Mouse (Mus musculus): ENCODE results near the gene Gm9736. TPM values are rescaled to one million over a fixed set of nuclear protein-coding genes. Genes with fewer than 3 reads are reported as not detected.
"Not testable (repeated sequence)": the region's sequence is repeated elsewhere in the genome, so short reads cannot be mapped to it uniquely, and the experiment has no call there.

Gm9736 gene
- not detected in 2 replicates for polyA plus RNA-seq (2012)

DNA sequence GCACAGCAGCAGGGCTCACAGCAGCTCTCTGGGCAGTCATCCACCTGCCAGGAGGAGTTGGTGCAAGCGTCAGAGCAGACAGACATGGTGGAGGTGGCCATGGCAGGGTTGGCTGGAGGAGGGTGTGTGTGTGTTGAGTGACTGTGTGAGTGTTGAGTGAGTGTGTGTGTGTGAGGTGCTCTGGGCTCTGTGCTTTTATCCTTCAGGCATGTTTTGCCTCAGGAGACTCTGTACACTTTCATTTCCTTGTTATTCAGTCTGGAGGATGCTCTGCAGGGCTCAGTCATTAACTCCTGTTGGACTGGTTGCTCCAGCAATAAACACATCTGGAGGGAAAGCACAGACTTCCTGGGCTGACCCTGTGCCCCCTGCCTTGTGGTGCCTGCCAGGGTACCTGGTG lies at the start of gene Gm9736:
Gene Gm9736 (minus strand): TSS at position 101 of the 400 bp plus-strand sequence.
- not testable (repeated sequence) for TF ChIP-seq GATA1 (IDR thresholded peaks at IDR 0.05; ENCODE audit: low read length)

GRCm38 (mm10) chr10:77798921-77799508 lies 47.9 kb upstream of the Gm9736 start, which contains the start of gene Gm19668:
TSS of gene Gm19668 (minus strand) at chr10:77799133.
- no peak for TF ChIP-seq GATA1 (IDR thresholded peaks at IDR 0.05; ENCODE audit: low read length)

- TF ChIP-seq GATA1 (IDR thresholded peaks at IDR 0.05; ENCODE audit: low read length), result no peak
Measured at GRCm38 (mm10) chr10:77797677-77798076, 46.5 kb upstream of the Gm9736 start.

- no peak for TF ChIP-seq GATA1 (IDR thresholded peaks at IDR 0.05; ENCODE audit: low read length)
Measured at GRCm38 (mm10) chr10:77794976-77795375, 43.8 kb upstream of the Gm9736 start, which contains the start of gene Gm9639. TSS of gene Gm9639 (minus strand) at chr10:77795076.

DNA sequence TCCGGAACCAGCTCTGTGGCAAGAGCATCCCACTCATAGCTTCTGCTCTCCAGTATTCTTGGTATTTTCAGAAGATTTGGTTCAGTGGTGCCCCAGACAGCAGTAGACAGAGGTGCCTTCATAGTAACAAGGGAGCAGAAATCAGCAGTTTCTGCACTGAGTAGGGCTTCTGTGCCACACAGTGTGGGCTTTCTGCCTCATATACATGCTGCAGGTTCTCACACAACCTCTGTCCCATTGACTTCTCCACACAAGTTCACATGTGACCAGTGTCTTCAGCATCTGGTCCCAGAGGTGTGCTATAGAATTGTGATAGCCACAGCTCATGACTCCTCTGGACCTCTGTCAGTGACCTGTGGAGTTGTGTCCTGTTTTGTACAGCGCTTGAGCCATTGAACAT lies 37.5 kb upstream of the Gm9736 start:
- no peak for TF ChIP-seq GATA1 (IDR thresholded peaks at IDR 0.05; ENCODE audit: low read length)

DNA sequence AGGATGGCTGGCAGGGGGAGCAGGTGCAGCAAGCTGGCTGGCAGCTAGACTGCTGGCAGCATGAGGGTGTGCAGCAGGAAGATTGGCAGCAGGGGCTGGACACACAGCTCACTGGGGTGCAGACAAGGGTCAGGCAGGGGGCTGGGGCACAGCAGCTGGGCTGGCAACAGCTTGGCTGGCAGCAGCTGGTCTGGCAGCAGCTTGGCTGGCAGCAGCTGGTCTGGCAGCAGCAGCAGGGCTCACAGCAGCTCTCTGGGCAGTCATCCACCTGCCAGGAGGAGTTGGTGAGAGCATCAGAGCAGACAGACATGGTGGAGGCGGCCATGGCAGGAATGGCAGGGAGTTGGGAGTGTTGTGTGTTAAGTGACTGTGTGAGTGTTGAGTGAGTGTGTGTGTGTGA lies 36.7 kb upstream of the Gm9736 start, which contains the start of gene Gm7137:
Gene Gm7137 (minus strand): TSS at position 325 of the 400 bp plus-strand sequence.
- TF ChIP-seq GATA1 (IDR thresholded peaks at IDR 0.05; ENCODE audit: low read length), result not testable (repeated sequence)

- TF ChIP-seq GATA1 (IDR thresholded peaks at IDR 0.05; ENCODE audit: low read length), result not testable (repeated sequence)
Measured at GRCm38 (mm10) chr10:77782442-77782841, 31.3 kb upstream of the Gm9736 start, which contains the start of gene Gm3250. TSS of gene Gm3250 (minus strand) at chr10:77782542.

DNA sequence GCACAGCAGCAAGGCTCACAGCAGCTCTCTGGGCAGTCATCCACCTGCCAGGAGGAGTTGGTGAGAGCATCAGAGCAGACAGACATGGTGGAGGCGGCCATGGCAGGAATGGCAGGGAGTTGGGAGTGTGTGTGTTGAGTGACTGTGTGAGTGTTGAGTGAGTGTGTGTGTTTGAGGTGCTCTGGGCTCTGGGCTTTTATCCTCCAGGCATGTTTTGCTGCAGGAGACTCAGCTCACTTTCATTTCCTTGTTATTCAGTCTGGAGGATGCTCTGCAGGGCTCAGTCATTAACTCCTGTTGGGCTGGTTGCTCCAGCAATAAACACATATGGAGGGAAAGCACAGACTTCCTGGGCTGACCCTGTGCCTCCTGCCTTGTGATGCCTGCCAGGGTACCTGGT lies 25.7 kb upstream of the Gm9736 start, which contains the start of gene Gm7138:
Gene Gm7138 (minus strand): TSS at position 101 of the 400 bp plus-strand sequence.
- not testable (repeated sequence) for TF ChIP-seq GATA1 (IDR thresholded peaks at IDR 0.05; ENCODE audit: low read length)

DNA sequence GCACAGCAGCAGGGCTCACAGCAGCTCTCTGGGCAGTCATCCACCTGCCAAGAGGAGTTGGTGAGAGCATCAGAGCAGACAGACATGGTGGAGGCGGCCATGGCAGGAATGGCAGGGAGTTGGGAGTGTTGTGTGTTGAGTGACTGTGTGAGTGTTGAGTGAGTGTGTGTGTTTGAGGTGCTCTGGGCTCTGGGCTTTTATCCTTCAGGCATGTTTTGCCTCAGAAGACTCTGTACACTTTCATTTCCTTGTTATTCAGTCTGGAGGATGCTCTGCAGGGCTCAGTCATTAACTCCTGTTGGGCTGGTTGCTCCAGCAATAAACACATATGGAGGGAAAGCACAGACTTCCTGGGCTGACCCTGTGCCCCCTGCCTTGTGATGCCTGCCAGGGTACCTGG lies 20.1 kb upstream of the Gm9736 start, which contains the start of gene Gm3238:
Gene Gm3238 (minus strand): TSS at position 101 of the 400 bp plus-strand sequence.
- not testable (repeated sequence) for TF ChIP-seq GATA1 (IDR thresholded peaks at IDR 0.05; ENCODE audit: low read length)

DNA sequence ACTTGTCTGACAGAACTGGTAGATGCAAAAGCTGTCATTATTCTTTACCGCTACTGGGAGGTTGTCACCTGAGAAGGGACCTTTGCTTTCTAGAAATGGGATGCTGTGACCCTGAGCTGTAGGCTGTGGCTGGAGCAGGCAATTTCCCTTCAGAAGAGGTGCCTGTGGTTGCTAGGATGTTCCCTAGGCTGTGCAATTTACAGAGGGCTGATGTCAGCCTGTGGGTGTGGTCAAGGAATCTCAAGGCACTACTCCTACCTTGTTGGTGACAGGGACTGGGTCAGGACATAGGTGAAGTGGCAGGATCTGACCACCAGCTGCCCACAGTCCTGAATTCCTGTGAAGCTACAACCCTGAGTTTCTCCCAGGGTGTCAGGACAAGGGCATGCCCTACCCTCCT lies 18.6 kb upstream of the Gm9736 start:
- no peak for TF ChIP-seq GATA1 (IDR thresholded peaks at IDR 0.05; ENCODE audit: low read length)

- TF ChIP-seq GATA1 (IDR thresholded peaks at IDR 0.05; ENCODE audit: low read length), result not testable (repeated sequence)
Measured at GRCm38 (mm10) chr10:77759582-77759981, 8.4 kb upstream of the Gm9736 start, which contains the start of gene Gm3233. TSS of gene Gm3233 (minus strand) at chr10:77759682.

GRCm38 (mm10) chr10:77753448-77753847 lies 2.3 kb upstream of the Gm9736 start:
- TF ChIP-seq GATA1 (IDR thresholded peaks at IDR 0.05; ENCODE audit: low read length), result no peak

- not testable (repeated sequence) for TF ChIP-seq GATA1 (IDR thresholded peaks at IDR 0.05; ENCODE audit: low read length)
Measured at GRCm38 (mm10) chr10:77741924-77742688, 9.0 kb downstream of the Gm9736 start, which contains the start of gene Gm18596. TSS of gene Gm18596 (minus strand) at chr10:77742638.

GRCm38 (mm10) chr10:77738929-77739328 lies 12.2 kb downstream of the Gm9736 start:
- no peak for TF ChIP-seq GATA1 (IDR thresholded peaks at IDR 0.05; ENCODE audit: low read length)

- TF ChIP-seq GATA1 (IDR thresholded peaks at IDR 0.05; ENCODE audit: low read length), result no peak
Measured at GRCm38 (mm10) chr10:77735928-77736327, 15.2 kb downstream of the Gm9736 start.

DNA sequence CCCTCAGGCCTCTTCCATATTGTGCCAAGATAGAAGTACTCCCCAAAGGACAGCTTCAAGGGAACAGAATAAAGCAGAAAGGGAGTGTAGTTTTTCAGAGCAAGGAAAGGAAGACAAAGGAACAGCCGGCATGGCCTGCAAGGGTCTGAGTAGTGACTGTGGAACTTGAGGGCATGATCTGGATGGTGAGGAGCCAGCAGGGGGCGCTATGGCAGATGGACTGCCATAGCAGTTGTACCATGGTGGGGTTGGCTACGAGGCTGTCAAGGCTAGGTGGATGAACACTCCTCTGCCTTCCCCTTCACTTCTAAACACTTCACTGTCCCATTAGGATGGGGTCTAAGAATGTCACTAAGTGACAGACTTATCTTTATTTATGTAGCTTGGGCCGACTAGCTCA lies 21.9 kb downstream of the Gm9736 start:
- TF ChIP-seq GATA1 (IDR thresholded peaks at IDR 0.05; ENCODE audit: low read length), result no peak

Data from G1E-ER4 (cell line).